Mouse (Mus musculus) lung, postnatal 0 days (tissue): ENCODE data around the gene Hdac9.

ENCODE experiments used
- CTCF ChIP-seq: IDR thresholded peaks from 2 replicates; pipeline ENCODE4 v1.5.1; 2016; ENCODE audit warnings: antibody characterized with exemption, mild to moderate bottlenecking
- EP300 ChIP-seq: IDR thresholded peaks from 2 replicates; pipeline ENCODE4 v1.6.1; 2016; ENCODE audit warnings: antibody characterized with exemption, mild to moderate bottlenecking, control low read depth

- TF ChIP-seq CTCF, result no peak
- TF ChIP-seq EP300, result no peak
Measured at GRCm38 (mm10) chr12:34407143-34407542, 509.8 kb downstream of the Hdac9 start.
